Mouse (Mus musculus) urinary bladder, postnatal 4 days (tissue): Measurements from ENCODE around the gene Tubgcp6.

Experiments
- DNase-seq, 2 experiments: peaks; one replicate each; pipeline ENCODE4 v3.0.0; 2021 to 2022; ENCODE audit warnings: low spot score in 2 of 2

Tubgcp6 gene

GRCm38 (mm10) chr15:89103921-89104320 lies 19.0 kb downstream of the Tubgcp6 start:
- no peak for DNase-seq

- no peak for DNase-seq
Observed at GRCm38 (mm10) chr15:89102646-89103045, 20.3 kb downstream of the Tubgcp6 start.

DNA sequence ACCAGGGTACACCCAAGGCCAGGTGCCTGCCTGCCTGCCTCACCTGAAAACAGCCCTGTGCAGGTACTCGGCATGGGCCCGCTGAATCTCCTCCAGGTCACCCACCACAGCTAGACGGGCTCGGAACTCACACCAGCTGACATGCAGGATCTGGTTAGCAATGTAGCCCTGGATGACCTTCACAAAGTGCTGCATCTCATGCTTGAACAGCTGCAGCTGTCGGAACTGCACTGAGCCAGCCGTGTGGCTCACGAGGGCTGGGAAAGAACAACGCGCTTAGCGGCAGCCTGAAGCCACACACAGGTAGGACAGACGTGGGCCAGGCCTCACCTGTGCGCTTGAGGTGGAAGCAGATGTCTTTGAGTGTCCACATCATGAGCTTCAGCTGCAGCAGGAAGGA lies 22.1 kb downstream of the Tubgcp6 start:
- DNase-seq, result no peak

DNA sequence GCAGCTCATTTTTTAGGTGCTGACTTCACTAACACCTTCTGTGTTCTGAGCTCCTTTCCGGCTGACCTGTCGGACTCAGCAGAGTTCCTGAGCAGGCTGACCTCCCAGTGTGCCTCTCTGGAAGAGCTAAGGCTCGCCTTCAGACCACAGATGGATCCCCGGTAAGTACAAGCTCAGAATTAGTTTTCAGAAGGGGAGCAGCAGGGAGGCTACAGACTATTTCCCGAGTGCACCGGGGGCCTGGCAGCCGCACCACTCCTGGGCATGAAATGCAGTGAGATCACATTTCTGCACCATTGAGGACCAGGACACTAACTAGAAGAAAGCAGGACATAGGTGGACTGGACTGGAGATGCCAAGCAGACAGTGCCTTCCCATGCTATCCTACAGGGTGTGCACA lies 24.3 kb downstream of the Tubgcp6 start:
- no peak for DNase-seq

- no peak for DNase-seq
Observed at GRCm38 (mm10) chr15:89097450-89097849, 25.5 kb downstream of the Tubgcp6 start.

- DNase-seq, result no peak
Observed at GRCm38 (mm10) chr15:89092181-89092580, 30.7 kb downstream of the Tubgcp6 start.

DNA sequence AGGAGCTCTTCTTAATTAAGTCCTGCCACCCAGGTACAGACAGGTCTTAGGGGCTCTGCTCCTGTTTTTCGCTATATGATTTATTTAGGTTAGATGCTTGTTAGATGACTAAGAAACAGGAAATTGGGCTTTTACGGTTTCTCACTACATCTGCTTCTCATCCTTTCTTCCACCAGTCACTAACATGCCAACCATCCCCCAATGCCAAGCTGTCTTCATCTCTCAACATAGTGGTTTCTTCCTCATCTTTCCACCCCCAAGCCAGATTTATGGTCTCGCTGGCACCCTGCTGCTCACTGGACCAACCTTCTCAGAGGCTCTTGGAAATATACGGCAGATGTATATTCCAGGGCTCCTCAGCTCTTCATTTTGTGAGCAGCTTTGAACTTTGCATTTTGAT lies 32.2 kb downstream of the Tubgcp6 start:
- DNase-seq, result no peak

GRCm38 (mm10) chr15:89089248-89090051 lies 33.5 kb downstream of the Tubgcp6 start:
- DNase-seq, result peak in 1 of 2 experiments; percentile 50

GRCm38 (mm10) chr15:89088607-89089247 lies 34.2 kb downstream of the Tubgcp6 start, which contains the start of gene Selenoo:
Gene Selenoo (plus strand): TSS chr15:89089084.
- DNase-seq, result peak; percentile 87 to 92

GRCm38 (mm10) chr15:89084826-89085225 lies 38.1 kb downstream of the Tubgcp6 start:
- no peak for DNase-seq

DNA sequence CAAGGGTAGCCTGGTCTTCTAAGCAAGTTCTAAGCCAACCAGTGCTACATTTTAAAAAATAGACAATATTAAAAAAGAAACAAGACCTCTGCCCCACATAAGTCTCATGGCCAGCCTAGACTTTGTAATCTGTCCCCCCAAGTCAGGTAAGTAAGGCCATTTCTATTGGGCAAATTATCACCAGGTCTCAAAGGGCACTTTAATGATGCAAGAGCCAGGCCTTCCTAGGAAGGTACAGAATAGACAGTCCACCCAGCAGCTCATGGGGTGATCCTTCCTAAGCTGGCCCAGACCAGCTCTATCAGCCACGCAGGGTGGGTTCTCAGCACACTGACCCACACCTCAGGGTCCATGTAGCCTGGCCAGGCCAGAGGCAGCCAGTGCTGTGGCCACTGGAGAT lies 39.0 kb downstream of the Tubgcp6 start:
- DNase-seq, result no peak

DNA sequence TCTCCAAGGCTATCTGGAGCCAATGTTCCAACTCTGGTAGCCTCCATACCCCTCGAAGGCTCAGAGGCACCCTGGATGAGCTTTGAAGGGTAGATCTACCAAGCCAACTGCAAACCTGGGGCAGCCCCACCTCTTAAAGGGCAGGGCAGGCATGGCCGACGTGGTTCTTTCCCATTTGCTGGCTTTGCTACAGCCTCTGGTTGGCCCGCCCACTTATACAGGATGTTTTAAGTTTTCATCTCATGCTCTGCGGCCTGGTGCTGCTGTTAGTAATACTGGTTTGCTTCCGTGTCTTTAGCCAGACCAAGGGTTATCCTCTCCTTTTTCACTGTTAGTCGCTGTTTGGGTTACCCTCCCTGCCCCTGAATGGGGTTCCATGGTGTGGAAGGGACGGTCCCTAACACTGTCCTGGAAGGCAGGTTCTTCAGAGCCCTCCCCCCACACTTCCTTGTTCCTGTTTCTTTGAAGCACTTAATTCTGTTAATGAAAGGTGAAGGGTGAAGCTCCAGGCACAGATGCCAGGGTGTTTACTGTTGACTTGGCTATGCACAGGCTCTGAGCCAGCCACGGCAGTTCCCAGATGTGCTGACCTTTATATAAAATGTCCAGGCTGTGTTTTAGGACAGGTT lies 44.6 kb downstream of the Tubgcp6 start:
- no peak for DNase-seq

DNA sequence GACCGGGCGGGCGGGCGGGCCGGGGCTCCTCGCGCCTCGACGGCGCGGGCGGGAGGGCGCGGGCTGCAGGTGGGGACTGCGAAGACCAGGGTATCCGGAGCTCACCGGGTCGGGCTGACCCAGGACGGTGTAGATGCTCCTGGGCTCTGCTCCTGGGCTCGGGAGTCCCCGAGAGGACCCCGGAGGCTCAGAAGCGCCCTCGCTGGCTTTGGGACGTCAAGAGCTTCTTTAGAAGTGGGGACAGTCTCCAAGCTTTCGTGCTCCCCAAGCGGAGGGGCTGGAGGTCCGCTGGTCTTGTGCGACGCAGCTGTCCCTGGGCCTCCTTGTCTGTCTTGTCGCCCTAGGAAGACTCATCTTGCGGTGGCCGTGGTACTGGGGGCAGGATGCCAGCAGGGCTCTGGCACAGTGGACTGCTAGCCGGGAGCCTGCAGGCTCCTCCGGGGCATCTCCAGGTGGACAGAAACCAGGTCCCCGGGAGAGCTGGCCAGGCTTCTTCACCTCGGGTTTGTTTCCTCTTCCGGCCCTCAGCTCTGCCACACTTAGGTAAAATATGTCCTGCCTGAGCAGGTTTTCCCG lies 46.7 kb downstream of the Tubgcp6 start:
- DNase-seq, result peak in 1 of 2 experiments; percentile 38

DNA sequence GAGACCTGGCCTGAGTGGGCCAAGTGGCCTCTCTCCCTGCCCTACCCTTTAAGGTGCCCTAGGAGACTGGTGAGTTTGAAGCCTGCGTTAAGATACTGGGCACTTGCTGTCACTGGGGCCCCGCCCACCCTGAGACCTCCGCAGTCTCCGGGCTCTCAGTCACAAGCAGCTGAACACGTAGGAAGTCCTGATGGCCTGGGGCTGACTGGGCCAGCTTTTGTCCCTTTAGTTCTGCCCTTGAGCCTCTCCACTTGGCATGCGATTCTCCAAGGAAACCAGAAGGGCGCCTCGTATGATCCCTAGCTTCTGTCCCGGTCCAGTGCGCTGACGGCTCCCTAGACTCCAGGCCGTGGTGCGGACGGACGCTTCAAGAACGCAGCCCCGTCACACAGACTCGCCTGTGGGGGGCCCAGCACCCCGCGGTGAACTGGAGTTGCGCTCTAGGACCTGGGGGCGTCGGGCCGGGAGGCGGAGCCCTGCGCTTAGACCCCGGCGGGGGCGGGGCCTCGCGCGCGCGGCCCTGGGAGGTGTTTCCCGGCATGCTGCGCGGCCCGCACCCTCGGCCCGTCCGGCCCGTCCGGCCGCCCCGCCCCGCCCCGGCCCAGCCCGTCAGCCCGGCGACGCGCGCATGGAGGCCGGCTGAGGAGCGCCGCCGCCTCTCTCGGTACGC lies 47.3 kb downstream of the Tubgcp6 start:
- DNase-seq, result peak; percentile 89 to 90

DNA sequence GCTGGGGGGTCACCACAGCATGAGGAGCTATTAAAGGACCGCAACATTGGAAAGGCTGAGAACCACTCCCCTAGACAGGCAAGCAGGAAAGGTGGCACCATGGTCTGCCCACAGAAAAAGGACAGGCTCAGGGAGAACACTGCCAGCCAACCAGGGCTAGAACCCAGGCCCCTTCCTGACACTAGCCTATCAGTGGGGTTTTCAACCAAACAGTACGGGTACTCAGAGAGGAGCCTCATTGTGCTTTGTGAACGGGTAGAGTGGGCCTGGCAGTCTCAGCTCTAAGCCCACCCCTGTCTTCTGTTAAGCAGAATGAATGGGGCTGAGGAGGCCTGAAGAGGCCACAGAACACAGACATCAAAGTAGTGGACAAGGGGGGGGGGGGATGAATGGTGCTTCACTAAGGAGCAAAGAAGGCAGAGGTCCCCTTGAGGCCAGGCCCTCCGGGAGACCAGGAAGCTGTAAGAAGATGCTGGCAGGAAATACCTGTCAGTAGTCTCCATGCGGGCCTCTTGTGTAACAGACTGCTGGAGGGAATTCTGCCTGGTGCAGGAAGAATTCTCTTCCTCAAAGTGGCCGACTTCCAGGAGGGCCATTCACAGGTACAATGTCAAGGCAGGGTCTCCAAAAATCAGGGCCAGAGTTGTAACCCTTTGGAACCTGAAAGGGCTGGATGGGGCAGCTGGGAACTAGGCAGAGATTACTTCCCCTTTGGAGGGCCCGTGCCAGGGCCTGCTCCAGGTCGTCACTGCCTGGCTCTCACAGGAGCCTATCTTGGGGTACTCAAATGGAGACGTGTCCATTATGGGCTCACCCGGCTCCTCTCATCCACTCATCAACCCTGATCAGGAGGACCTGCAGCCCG lies 48.1 kb downstream of the Tubgcp6 start, which contains the start of gene Trabd:
Gene Trabd, plus strand, starts transcription at position 512 of the 865 bp plus-strand sequence.
- no peak for DNase-seq

- DNase-seq, result no peak
Observed at GRCm38 (mm10) chr15:89073993-89074603, 48.8 kb downstream of the Tubgcp6 start.

- no peak for DNase-seq
Observed at GRCm38 (mm10) chr15:89070606-89071005, 52.3 kb downstream of the Tubgcp6 start.

DNA sequence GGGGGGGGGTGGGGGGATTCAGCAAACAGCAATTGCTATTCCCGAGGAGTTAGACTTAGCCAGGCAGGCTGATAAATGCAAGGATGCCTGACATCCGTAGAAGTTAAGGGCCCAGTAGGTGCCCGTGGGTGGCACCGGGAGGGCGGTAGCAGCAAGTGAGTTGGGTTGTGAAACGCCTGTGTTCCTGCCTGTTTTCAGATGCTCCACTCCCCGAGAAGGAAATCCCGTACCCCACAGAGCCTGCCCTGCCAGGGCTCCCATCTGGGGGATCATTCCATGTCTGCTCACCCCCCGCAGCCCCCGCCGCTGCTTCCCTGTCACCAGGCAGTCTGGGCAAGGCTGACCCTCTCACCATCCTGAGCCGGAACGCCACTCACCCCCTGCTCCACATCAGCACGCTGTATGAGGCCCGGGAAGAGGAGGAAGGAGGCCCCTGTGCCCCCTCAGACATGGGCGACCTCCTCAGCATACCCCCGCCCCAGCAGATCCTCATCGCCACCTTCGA lies 53.5 kb downstream of the Tubgcp6 start:
- no peak for DNase-seq

- DNase-seq, result no peak
Observed at GRCm38 (mm10) chr15:89068226-89068625, 54.7 kb downstream of the Tubgcp6 start.

DNA sequence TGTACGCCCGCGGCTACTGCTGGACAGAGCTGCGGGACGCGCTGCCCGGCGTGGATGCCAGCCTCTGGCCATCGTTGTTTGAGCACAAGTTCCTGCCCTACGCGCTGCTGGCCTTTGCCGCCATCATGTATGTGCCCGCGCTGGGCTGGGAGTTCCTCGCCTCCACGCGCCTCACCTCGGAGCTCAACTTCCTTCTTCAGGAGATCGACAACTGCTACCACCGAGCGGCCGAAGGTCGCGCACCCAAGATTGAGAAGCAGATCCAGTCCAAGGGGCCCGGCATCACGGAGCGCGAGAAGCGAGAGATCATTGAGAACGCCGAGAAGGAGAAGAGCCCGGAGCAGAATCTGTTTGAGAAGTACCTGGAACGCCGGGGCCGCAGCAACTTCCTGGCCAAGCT lies 55.3 kb downstream of the Tubgcp6 start:
- no peak for DNase-seq
